9 mouse cellular contexts compared by ENCODE assay signal in genomic region chr19:3774159-3774558, GRCm38 (mm10). TPM values are rescaled to one million over a fixed set of nuclear protein-coding genes. Genes with fewer than 3 reads are reported as not detected.
A peak's percentile ranks its signal among the peaks of the same experiment; 100 is the strongest.
DNase-seq lines count a peak whose midpoint lies in the region; ATAC-seq and TF ChIP-seq lines count a peak whose summit lies in the region.
"Had no signal": no experiment of that assay in that cellular context is flagged by ENCODE, and none has a peak within 500 bp of the region (broad histone marks: within the 10 kb centered on the region; RNA-seq: fewer than 3 reads in every experiment).

No protein-coding gene starts in this region.

- intact Hi-C loops in left cerebral cortex, postnatal 36 days (cut with DNase I): no loop called here

- WGBS in heart, embryonic 10.5 days: 72% methylated on average over 2 of the region's 2 CpGs
- 76% methylated on average over 2 of the region's 2 CpGs for WGBS in midbrain, embryonic 10.5 days

- POLR2A ChIA-PET in Patski (lab: Charles Lee): no interaction called here

- peaks cover 4% of the 10 kb centered on the region; the same call in 1 of the 2 replicates for H3K4me1 ChIP-seq in heart, embryonic 10.5 days
- peaks cover 10% of the 10 kb centered on the region for H3K4me1 ChIP-seq in midbrain, embryonic 10.5 days

- in situ Hi-C loops in Patski (cut with MboI; ENCODE audit: low pct_unique_long_range_greater_than_20kb): no loop called here

- H3K9me3 ChIP-seq in heart, embryonic 10.5 days: no peaks in the 10 kb centered on the region
- H3K9me3 ChIP-seq in midbrain, embryonic 10.5 days (replicated peaks): no peaks in the 10 kb centered on the region
- H3K9me3 ChIP-seq: limb, embryonic 15.5 days had no signal

- DNase-seq in heart, embryonic 10.5 days (ENCODE audit: low spot score): peak; percentile 33
- DNase-seq in heart, adult 9 months (ENCODE audit: low spot score in 2 of 2): no peak
- peak; percentile 65 for DNase-seq in 416B (ENCODE audit: low read depth)
- no peak for DNase-seq in Patski (ENCODE audit: low read depth, low spot score)
- peak; percentile 39 for DNase-seq in induced T-regulatory cell, adult 2 months (ENCODE audit: low read depth)
- no peak for DNase-seq in testis, postnatal 14 days (ENCODE audit: low spot score)
- DNase-seq in left cerebral cortex, postnatal 36 days (ENCODE audit: low spot score in 2 of 2): no peak
- DNase-seq in midbrain, embryonic 10.5 days (ENCODE audit: low spot score): no peak

- peak; percentile 79 for TF ChIP-seq CTCF in Patski (IDR thresholded peaks at IDR 0.05)

- ATAC-seq in Patski: no peak

- CTCF ChIA-PET in Patski (lab: Charles Lee): interaction anchor here (0.7 to 2.8 kb wide), 8 partner anchors 8 to 177 kb away, joined by 3 to 12 read pairs (median 3); partner anchors contain the start of gene Chka

- H3K4me3 ChIP-seq in heart, embryonic 10.5 days: no peak overlapping the region
- no peak overlapping the region for H3K4me3 ChIP-seq in midbrain, embryonic 10.5 days
- H3K4me3 ChIP-seq: limb, embryonic 15.5 days had no signal

- 0 out of 2 replicates have a peak, but pooled peaks cover 8% of the 10 kb centered on the region for H3K36me3 ChIP-seq in heart, embryonic 10.5 days
- H3K36me3 ChIP-seq in midbrain, embryonic 10.5 days: peaks cover 38% of the 10 kb centered on the region

- no peaks in the 10 kb centered on the region for H3K27me3 ChIP-seq in heart, embryonic 10.5 days (ENCODE audit: insufficient read depth, poor library complexity, severe bottlenecking)
- no peaks in the 10 kb centered on the region for H3K27me3 ChIP-seq in Patski
- no peaks in the 10 kb centered on the region for H3K27me3 ChIP-seq in midbrain, embryonic 10.5 days (ENCODE audit: low read depth, poor library complexity, severe bottlenecking)
- H3K27me3 ChIP-seq: limb, embryonic 15.5 days had no signal

- no peak overlapping the region for H3K27ac ChIP-seq in heart, embryonic 10.5 days
- H3K27ac ChIP-seq in midbrain, embryonic 10.5 days (replicated peaks): no peak overlapping the region
- H3K27ac ChIP-seq: limb, embryonic 15.5 days had no signal

RNA-seq across cellular contexts. Expression of gene Kmt5b, which starts 6.9 kb away (rescaled TPM):
- 21.6 and 24.1 TPM in 2 replicates for polyA plus RNA-seq in heart, embryonic 10.5 days (2016; fragmentation: Nextera tagmentation; extraction: Ambion mirVana)
- 35.0 TPM for polyA plus RNA-seq in Patski (2021)
- total RNA-seq in left cerebral cortex, postnatal 36 days (2021): 10 to 100 TPM; 44.1 to 63.0 TPM
- 29.7 and 38.3 TPM in 2 replicates for polyA plus RNA-seq in midbrain, embryonic 10.5 days (2016; fragmentation: Nextera tagmentation; extraction: Ambion mirVana)

Comparison
In these comparisons a context has a peak if more than half of its experiments do, and no peak if none do; other contexts are left out.
1. DNase-seq: peak in heart, embryonic 10.5 days (single experiment), 416B (single experiment) and induced T-regulatory cell, adult 2 months (single experiment); none in heart, adult 9 months (0 of 2), Patski (single experiment), testis, postnatal 14 days (single experiment), left cerebral cortex, postnatal 36 days (0 of 2) and midbrain, embryonic 10.5 days (single experiment).